Mouse (Mus musculus) midbrain, embryonic 13.5 days (tissue): ENCODE results near the gene Ampd2. TPM values are rescaled to one million over a fixed set of nuclear protein-coding genes. Genes with fewer than 3 reads are reported as not detected.

Source experiments
- ATAC-seq: fragments of 200-750 bp; cut with Nextera tagmentation; 2 replicates; pipeline ENCODE4 v1.8.0; 2017; ENCODE audit warnings: mild to moderate bottlenecking, moderate TSS enrichment, moderate library complexity
- H3K27ac ChIP-seq: fragments of 300-500 bp; sonication (generic); 2 replicates; pipeline ENCODE4 v1.5.1; 2015; ENCODE audit warnings: inconsistent platforms, mild to moderate bottlenecking, moderate library complexity
- H3K27me3 ChIP-seq: fragments of 300-500 bp; sonication (generic); 2 replicates; pipeline ENCODE4 v1.6.1; 2015; ENCODE audit warnings: mild to moderate bottlenecking, inconsistent platforms
- H3K36me3 ChIP-seq: fragments of 300-500 bp; sonication (generic); 2 replicates; pipeline ENCODE4 v1.6.1; 2015; ENCODE audit warnings: mild to moderate bottlenecking, inconsistent platforms
- H3K4me1 ChIP-seq: fragments of 300-500 bp; sonication (generic); replicated peaks from 2 replicates; pipeline ENCODE4 v1.6.1; 2015; ENCODE audit warnings: inconsistent platforms
- H3K4me2 ChIP-seq: fragments of 300-500 bp; sonication (generic); replicated peaks from 2 replicates; pipeline ENCODE4 v1.6.1; 2015; ENCODE audit warnings: moderate library complexity, mild to moderate bottlenecking, inconsistent platforms
- H3K4me3 ChIP-seq: fragments of 300-500 bp; sonication (generic); replicated peaks from 2 replicates; pipeline ENCODE4 v1.5.1; 2015; ENCODE audit warnings: mild to moderate bottlenecking, inconsistent platforms
- H3K9ac ChIP-seq: fragments of 300-500 bp; sonication (generic); replicated peaks from 2 replicates; pipeline ENCODE4 v1.6.1; 2015; ENCODE audit warnings: mild to moderate bottlenecking, inconsistent platforms
- H3K9me3 ChIP-seq: fragments of 300-500 bp; sonication (generic); 2 replicates; pipeline ENCODE4 v1.6.1; 2016; ENCODE audit warnings: mild to moderate bottlenecking, inconsistent platforms
- WGBS: fragments of 180-500 bp; shearing (Covaris S2); methylation state at CpG from one replicate; pipeline ENCODE4 v1.1.7; 2015; 5-methylcytosine and 5-hydroxymethylcytosine counted together
- polyA plus RNA-seq: library from polyadenylated mRNA; unstranded; fragments of >200 nt; fragmentation: Nextera tagmentation; extraction: Ambion mirVana; gene quantifications from 2 replicates; pipeline ENCODE4 v1.2.1, GENCODE M21; 2015

Gene Ampd2
- polyA plus RNA-seq, 1 experiment from 2014 or later: 54.5 TPM

DNA sequence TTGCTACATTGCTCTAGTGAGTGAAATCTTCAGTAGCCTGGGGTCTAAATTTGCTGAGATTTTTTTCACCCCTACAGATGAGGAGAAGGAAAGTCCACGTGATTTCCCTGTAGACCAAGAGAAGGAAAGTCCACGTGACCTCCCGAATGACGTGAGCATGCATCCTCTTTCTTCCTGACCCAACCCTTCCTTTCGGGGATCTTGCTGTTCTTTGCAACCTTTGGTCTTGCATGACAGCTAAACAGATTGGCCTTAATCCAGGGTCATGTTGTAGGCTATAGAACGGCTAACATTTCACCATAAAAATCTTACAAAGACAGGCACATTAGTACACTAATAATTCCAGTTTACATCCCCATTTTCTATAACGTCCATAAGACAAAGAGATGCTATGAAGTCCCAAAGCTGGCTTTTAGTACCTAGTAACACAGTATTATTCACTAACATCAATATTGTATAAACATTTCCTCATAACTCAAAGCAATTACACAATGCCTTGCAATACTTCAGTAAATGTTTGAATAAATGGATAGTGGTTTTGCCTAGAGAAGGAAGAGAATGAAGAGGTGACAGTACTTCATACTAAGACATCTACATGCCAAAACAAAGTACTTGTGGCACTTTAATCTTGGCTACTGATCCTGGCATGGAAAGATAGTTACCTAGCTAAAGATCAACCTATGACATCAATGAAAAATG, 27.3 kb upstream of the Ampd2 start:
- Histone ChIP-seq H3K4me2 (no peak overlapping the region), H3K9ac (no peak overlapping the region), H3K36me3 (peaks cover 72% of the 10 kb centered on the region), H3K27me3 (no peaks in the 10 kb centered on the region), H3K9me3 (no peaks in the 10 kb centered on the region), H3K4me3 (no peak overlapping the region), H3K4me1 (no peaks in the 10 kb centered on the region), H3K27ac (no peak overlapping the region)
- 94% methylated on average over 7 of the region's 7 CpGs for WGBS
- ATAC-seq: no peak

DNA sequence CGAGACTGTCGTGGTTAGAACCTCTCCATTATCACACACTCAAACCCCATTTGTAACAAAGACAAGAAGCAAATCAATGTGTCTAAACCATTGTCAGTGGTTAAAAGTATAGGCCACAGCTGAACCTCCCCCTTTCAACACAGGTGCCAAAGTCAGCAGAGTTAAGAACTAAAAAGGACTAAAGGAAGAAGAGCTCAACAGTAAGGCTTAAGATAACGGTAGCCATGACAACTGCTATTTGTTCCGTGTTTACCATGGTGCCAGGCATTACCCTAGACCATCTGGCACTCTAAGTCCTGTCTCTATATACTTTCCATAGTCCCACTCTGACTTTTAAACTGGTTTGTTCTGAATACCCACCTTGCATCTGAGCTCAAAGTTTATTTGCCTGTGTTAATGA, 26.2 kb upstream of the Ampd2 start:
- no peak for ATAC-seq
- H3K4me1 ChIP-seq: no peaks in the 10 kb centered on the region
- no peak overlapping the region for H3K4me3 ChIP-seq
- peaks cover 73% of the 10 kb centered on the region for H3K36me3 ChIP-seq
- H3K27me3 ChIP-seq: no peaks in the 10 kb centered on the region
- no peak overlapping the region for H3K9ac ChIP-seq
- H3K9me3 ChIP-seq: no peaks in the 10 kb centered on the region
- H3K27ac ChIP-seq: no peak overlapping the region
- no peak overlapping the region for H3K4me2 ChIP-seq
- 82% methylated on average over 4 of the region's 4 CpGs for WGBS

DNA sequence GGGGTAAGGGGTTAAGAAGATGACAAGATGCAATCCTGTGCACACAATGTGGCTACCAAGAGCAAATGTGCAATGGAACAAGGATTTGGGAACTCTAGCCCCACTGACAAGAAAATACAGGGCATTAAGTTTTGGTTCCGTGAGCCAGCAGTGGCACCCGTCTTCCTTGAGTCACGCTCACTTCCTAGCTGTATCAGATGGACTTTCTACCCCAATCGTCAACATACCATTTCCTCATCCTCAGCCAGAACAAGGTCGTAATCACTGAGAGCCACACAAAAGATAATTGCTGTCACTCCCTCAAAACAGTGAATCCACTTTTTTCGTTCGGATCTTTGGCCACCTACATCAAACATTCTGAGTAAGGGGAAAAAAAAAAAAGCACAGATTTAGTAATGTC, 25.8 kb upstream of the Ampd2 start:
- Histone ChIP-seq H3K27ac (no peak overlapping the region), H3K27me3 (no peaks in the 10 kb centered on the region), H3K9ac (no peak overlapping the region), H3K4me2 (no peak overlapping the region), H3K4me1 (no peaks in the 10 kb centered on the region), H3K4me3 (no peak overlapping the region), H3K36me3 (peaks cover 71% of the 10 kb centered on the region), H3K9me3 (no peaks in the 10 kb centered on the region)
- ATAC-seq: no peak
- 88% methylated on average over 7 of the region's 7 CpGs for WGBS

DNA sequence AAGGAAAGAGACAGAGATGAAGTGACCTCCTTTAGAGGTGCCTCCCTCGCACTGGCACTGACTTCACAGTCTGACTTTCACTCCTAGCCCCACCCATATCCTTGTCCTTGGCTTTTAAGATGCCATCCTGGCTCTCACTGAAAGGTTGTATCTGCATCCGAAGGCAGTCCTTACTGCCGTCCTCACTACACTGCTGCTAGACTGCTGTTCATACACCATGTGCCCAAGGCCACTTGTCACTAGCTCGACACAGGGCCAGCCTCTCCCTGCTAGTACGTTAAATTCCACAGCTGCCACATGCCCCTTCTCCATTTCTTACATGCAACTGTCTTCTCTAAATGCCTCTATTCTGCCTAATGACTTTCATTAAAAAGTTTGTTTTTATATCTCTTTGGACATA, 24.9 kb upstream of the Ampd2 start:
- Histone ChIP-seq H3K9ac (no peak overlapping the region), H3K4me3 (no peak overlapping the region), H3K27ac (no peak overlapping the region), H3K9me3 (no peaks in the 10 kb centered on the region), H3K4me2 (no peak overlapping the region), H3K4me1 (no peaks in the 10 kb centered on the region), H3K27me3 (no peaks in the 10 kb centered on the region), H3K36me3 (peaks cover 69% of the 10 kb centered on the region)
- 88% methylated on average over 5 of the region's 5 CpGs for WGBS
- ATAC-seq: no peak

DNA sequence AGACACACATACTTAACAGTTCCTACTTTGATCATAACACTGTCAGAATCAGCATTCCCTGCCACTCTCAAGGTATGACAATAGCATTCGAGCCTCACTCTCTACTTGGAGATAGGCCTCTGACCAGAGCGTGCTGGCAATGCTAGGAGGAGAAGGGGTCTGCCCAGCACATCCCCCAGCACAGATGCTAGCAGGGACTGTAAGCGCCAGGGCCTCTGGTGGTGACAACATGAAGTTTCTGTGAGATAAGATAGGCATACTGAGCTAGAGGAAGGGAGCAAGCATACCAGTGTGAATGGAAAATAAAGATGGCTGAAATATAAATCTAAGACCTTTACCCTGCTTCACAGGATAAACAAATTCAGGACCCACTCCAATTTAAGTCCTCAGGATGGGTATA, 18.8 kb upstream of the Ampd2 start:
- Histone ChIP-seq H3K27ac (no peak overlapping the region), H3K9ac (no peak overlapping the region), H3K9me3 (no peaks in the 10 kb centered on the region), H3K4me3 (no peak overlapping the region), H3K4me2 (no peak overlapping the region), H3K27me3 (no peaks in the 10 kb centered on the region), H3K4me1 (no peaks in the 10 kb centered on the region), H3K36me3 (peaks cover 37% of the 10 kb centered on the region)
- WGBS: 93% methylated on average over 3 of the region's 3 CpGs
- ATAC-seq: no peak

DNA sequence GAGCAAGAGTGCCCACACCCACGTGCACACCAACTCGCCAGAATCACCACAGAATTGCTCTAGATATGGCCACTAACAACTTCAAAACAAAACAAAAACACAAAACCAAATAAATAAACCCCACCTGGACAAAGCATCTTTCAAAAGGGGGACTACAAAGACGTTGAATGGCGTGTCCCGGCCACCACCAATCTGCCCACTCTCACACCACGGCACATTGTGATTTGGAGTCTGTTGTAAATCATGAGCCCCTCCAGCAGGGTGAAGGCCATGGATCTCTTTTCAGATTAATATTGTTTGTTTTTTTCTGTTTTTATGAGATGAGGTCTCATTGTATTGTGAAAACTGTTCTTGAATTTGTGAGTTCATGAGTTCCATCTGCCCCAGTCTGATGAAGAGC, 15.6 kb upstream of the Ampd2 start:
- Histone ChIP-seq H3K9ac (no peak overlapping the region), H3K4me2 (no peak overlapping the region), H3K4me1 (no peaks in the 10 kb centered on the region), H3K27me3 (no peaks in the 10 kb centered on the region), H3K36me3 (peaks cover 10% of the 10 kb centered on the region), H3K27ac (no peak overlapping the region), H3K9me3 (no peaks in the 10 kb centered on the region), H3K4me3 (no peak overlapping the region)
- 87% methylated on average over 6 of the region's 6 CpGs for WGBS
- no peak for ATAC-seq

DNA sequence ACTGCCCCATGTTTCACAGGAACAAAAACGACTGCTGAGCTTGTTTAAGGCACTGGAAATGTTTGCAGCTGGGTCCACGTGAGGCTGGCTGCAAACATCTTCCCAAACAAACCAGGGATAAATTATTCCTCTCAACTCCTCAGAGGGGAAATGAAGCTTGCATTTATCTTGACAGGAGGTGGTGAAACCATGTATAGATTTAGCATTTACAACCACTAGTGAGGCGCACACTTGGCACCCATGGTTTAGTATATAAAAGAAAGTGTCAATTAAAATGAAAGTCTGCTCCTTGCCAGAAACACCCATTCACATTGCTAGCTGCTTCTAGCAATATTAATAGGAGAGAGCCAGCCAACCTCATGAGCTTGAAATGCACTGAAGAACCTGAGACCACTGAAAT, 15.1 kb upstream of the Ampd2 start:
- peaks cover 6% of the 10 kb centered on the region for H3K36me3 ChIP-seq
- 47% methylated on average over 3 of the region's 3 CpGs for WGBS
- H3K4me2 ChIP-seq: no peak overlapping the region
- peak overlapping the region; percentile 1; the same call in 1 of the 2 replicates for H3K27ac ChIP-seq
- H3K9me3 ChIP-seq: no peaks in the 10 kb centered on the region
- no peak overlapping the region for H3K9ac ChIP-seq
- no peaks in the 10 kb centered on the region for H3K27me3 ChIP-seq
- no peaks in the 10 kb centered on the region for H3K4me1 ChIP-seq
- no peak overlapping the region for H3K4me3 ChIP-seq
- ATAC-seq: no peak

DNA sequence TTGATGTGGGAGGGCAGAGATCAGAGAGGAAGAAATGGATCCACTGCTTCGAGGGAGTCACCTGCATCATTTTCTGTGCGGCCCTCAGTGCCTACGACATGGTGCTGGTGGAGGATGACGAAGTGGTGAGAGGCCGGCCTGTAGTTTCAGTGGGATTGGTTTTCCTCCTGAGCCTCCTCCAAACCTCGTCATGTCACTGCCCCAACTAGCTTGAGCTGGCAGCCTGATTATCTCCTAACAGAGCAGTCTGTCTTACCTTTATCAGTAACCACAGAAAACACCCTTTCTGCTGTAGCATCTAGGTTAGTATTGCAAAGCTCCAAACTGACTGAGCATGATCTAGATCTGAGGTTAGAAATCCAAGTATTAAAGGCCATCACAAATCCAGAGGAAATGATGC, 11.9 kb upstream of the Ampd2 start:
- no peak for ATAC-seq
- 85% methylated on average over 6 of the region's 6 CpGs for WGBS
- H3K4me1 ChIP-seq: no peaks in the 10 kb centered on the region

DNA sequence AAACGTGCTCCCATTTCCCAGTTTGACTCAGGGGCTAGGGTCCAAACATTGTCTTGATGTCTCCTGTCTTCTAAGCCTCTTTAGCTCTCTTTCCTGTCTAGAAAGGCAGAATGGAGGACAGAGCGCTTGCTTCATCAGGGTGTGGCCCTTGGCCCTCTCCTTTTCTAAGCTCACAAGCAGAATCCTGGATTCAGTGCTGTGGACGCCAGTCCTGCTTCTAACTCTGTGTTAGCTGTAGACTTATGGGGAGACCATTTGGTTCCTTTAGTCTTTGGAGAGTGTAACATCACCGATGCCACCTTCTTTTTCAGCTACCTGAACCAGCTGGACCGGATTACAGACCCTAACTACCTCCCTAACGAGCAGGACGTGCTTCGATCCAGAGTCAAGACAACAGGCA, 11.2 kb upstream of the Ampd2 start:
- no peak for ATAC-seq
- 87% methylated on average over 8 of the region's 8 CpGs for WGBS
- no peaks in the 10 kb centered on the region for H3K4me1 ChIP-seq
- H3K4me2 ChIP-seq: no peak overlapping the region
- H3K9me3 ChIP-seq: no peaks in the 10 kb centered on the region
- H3K4me3 ChIP-seq: no peak overlapping the region
- H3K36me3 ChIP-seq: no peaks in the 10 kb centered on the region
- H3K27ac ChIP-seq: no peak overlapping the region
- no peaks in the 10 kb centered on the region; the same call in 1 of the 2 replicates for H3K27me3 ChIP-seq
- no peak overlapping the region for H3K9ac ChIP-seq

More for the DNA sequence above, 11.9 kb upstream of the Ampd2 start:
- Histone ChIP-seq H3K4me2 (no peak overlapping the region), H3K9me3 (no peaks in the 10 kb centered on the region), H3K4me3 (no peak overlapping the region), H3K36me3 (no peaks in the 10 kb centered on the region), H3K27me3 (no peaks in the 10 kb centered on the region; the same call in 1 of the 2 replicates), H3K9ac (no peak overlapping the region), H3K27ac (no peak overlapping the region)

DNA sequence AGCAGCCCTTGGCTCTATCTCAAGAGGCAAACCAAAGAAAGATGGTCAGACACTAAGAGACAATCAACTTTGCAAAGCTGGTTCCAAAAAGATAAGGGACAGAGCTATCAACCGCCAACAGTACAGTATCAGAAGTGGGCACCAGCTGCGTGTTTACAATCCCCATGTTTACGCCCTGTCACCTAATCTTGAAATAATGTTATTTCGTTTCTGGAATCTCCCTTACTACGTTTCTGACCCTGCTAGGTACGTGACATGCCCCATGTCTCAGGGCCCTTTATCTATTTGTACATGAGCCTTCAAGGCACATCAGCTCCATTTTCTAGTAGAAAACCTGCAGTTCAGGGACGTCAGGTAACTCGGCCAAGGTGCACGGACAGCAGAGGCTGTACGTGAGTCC, 10.3 kb upstream of the Ampd2 start:
- no peak overlapping the region for H3K9ac ChIP-seq
- no peaks in the 10 kb centered on the region for H3K9me3 ChIP-seq
- H3K27me3 ChIP-seq: peaks cover 3% of the 10 kb centered on the region; the same call in 1 of the 2 replicates
- no peak overlapping the region for H3K4me3 ChIP-seq
- H3K27ac ChIP-seq: no peak overlapping the region
- 89% methylated on average over 10 of the region's 10 CpGs for WGBS
- no peak overlapping the region for H3K4me2 ChIP-seq
- no peaks in the 10 kb centered on the region for H3K36me3 ChIP-seq
- no peaks in the 10 kb centered on the region for H3K4me1 ChIP-seq
- no peak for ATAC-seq

DNA sequence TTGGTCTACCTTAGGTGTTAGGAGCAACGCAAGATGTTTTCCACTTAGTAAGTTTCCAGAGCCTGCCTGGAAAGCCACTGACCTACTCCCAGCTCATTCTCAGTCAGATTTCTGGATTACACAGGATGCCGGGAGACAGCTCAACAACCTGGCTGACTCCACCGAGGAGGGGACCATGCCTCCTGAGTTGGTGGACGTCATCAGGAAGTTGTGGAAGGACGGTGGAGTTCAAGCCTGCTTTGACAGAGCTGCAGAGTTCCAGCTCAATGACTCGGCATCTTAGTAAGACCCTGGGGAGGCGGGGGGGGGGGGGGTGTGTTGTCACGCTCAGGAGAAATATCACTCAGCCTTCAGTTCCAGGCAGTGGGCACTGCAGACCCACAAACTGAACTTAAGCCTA, 9.8 kb upstream of the Ampd2 start:
- no peak overlapping the region for H3K9ac ChIP-seq
- H3K4me1 ChIP-seq: no peaks in the 10 kb centered on the region
- WGBS: 83% methylated on average over 8 of the region's 8 CpGs
- peaks cover 3% of the 10 kb centered on the region; the same call in 1 of the 2 replicates for H3K27me3 ChIP-seq
- no peaks in the 10 kb centered on the region for H3K9me3 ChIP-seq
- ATAC-seq: no peak
- H3K36me3 ChIP-seq: no peaks in the 10 kb centered on the region
- H3K4me3 ChIP-seq: no peak overlapping the region
- H3K27ac ChIP-seq: no peak overlapping the region
- H3K4me2 ChIP-seq: no peak overlapping the region

DNA sequence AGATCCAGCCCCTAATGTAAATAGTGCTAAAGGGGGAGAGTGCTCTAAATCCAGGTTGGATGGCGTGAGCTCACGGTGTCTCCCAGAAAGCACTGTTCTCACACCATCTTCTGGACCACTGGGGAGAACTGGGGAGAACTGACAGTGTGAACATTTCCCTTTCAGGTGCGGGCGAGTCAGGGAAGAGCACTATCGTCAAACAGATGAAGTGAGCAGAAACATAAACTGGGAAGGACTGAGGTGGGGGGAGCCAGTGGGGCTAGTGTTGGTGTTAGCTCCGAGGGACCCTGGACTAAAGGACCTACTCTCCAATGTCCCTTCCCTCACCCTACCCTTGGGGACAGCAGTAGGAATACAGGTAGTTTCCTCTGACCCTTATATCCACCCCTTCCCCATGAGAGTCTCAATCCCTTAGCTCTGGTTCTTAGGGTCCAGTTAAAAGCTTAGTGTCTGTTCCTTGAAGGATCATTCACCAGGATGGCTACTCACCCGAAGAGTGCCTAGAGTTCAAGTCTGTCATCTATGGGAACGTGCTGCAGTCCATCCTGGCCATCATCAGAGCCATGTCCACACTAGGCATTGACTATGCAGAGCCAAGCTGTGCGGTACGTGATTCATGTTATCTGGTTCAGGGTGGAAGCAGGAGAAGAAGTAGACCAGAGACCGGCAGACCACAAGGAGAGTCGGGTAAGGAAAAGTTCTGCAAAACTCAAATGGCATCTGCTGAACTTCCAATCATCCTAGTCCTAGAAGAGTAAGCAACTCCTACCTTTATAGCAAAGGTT, 8.7 kb upstream of the Ampd2 start:
- Histone ChIP-seq H3K9me3 (no peaks in the 10 kb centered on the region), H3K27ac (no peak overlapping the region), H3K4me1 (no peaks in the 10 kb centered on the region), H3K4me3 (no peak overlapping the region), H3K4me2 (no peak overlapping the region), H3K27me3 (peaks cover 3% of the 10 kb centered on the region; the same call in 1 of the 2 replicates), H3K9ac (no peak overlapping the region), H3K36me3 (no peaks in the 10 kb centered on the region)
- 95% methylated on average over 12 of the region's 12 CpGs for WGBS
- no peak for ATAC-seq
